Mouse (Mus musculus) hindbrain, embryonic 14.5 days (tissue): ENCODE measurements around the gene Gopc. TPM values are rescaled to one million over a fixed set of nuclear protein-coding genes. Genes with fewer than 3 reads are reported as not detected.
"Not testable (repeated sequence)": the region's sequence is repeated elsewhere in the genome, so short reads cannot be mapped to it uniquely, and the experiment has no call there.

Experiments used
- ATAC-seq: fragments of 200-750 bp; cut with Nextera tagmentation; 2 replicates; pipeline ENCODE4 v1.8.0; 2017; ENCODE audit warnings: moderate number of reproducible peaks, mild to moderate bottlenecking, moderate TSS enrichment, moderate library complexity; ENCODE audit not compliant: low FRiP score
- DNase-seq: peaks from one replicate; pipeline ENCODE4 v3.0.0-alpha.2; 2015; ENCODE audit warnings: low spot score
- H3K27ac ChIP-seq: fragments of 300-500 bp; sonication (generic); 2 replicates; pipeline ENCODE4 v1.5.1; 2014; ENCODE audit warnings: mild to moderate bottlenecking, moderate library complexity
- H3K27me3 ChIP-seq: fragments of 300-500 bp; sonication (generic); 2 replicates; pipeline ENCODE4 v1.6.1; 2014; ENCODE audit warnings: mild to moderate bottlenecking, low read length, mixed read lengths; ENCODE audit not compliant: control insufficient read depth, insufficient read depth
- H3K36me3 ChIP-seq: fragments of 300-500 bp; sonication (generic); replicated peaks from 2 replicates; pipeline ENCODE4 v1.6.1; 2014; ENCODE audit not compliant: control insufficient read depth, insufficient read depth
- H3K4me1 ChIP-seq: fragments of 300-500 bp; sonication (generic); replicated peaks from 2 replicates; pipeline ENCODE4 v1.6.1; 2014; ENCODE audit warnings: antibody characterized with exemption, low read length, mixed read lengths; ENCODE audit not compliant: control insufficient read depth, insufficient read depth
- H3K4me2 ChIP-seq: fragments of 300-500 bp; sonication (generic); replicated peaks from 2 replicates; pipeline ENCODE4 v1.6.1; 2014; ENCODE audit warnings: mild to moderate bottlenecking, moderate library complexity
- H3K4me3 ChIP-seq: fragments of 300-500 bp; sonication (generic); replicated peaks from 2 replicates; pipeline ENCODE4 v1.5.1; 2014; ENCODE audit warnings: mild to moderate bottlenecking, low read length
- H3K9ac ChIP-seq: fragments of 300-500 bp; sonication (generic); 2 replicates; pipeline ENCODE4 v1.6.1; 2014
- H3K9me3 ChIP-seq: fragments of 300-500 bp; sonication (generic); 2 replicates; pipeline ENCODE4 v1.6.1; 2016; ENCODE audit warnings: low read length; ENCODE audit not compliant: control insufficient read depth
- WGBS: fragments of 180-500 bp; shearing (Covaris S2); extraction: QIAGEN DNeasy Blood & Tissue Kit; methylation state at CpG from one replicate; pipeline ENCODE4 v1.1.7; 2014; 5-methylcytosine and 5-hydroxymethylcytosine counted together
- polyA plus RNA-seq: library from polyadenylated mRNA; unstranded; fragments of >200 nt; fragmentation: Nextera tagmentation; extraction: Ambion mirVana; gene quantifications from 2 replicates; pipeline ENCODE4 v1.2.1, GENCODE M21; 2014

Gene Gopc
- polyA plus RNA-seq, 1 experiment from 2014 or later: 26.1 TPM

- no peak for ATAC-seq
These were observed 5.5 kb downstream of the Gopc start for GRCm38 (mm10) chr10:52376422-52376821.

DNA sequence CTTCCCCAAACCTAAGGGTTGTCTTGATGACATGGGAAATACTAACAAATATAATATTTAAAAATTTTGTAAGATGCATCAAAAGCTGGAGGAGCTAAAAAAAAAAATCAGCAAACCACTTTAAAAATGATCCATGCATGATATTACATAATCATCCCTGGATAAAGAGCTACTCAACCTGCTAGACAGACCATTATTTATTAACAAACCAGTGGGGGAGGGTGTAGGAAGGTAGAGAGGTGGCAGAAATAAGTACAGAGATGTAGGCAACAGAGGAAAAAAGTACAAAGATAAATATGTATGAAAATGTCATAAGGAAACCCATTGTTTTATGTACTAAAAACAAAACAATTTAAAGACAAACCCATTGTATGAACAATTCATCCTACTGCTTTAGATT, 7.3 kb downstream of the Gopc start:
- DNase-seq: no peak
- peaks cover 20% of the 10 kb centered on the region for H3K4me1 ChIP-seq
- ATAC-seq: no peak
- no peaks in the 10 kb centered on the region for H3K36me3 ChIP-seq
- H3K27ac ChIP-seq: no peak overlapping the region
- no peaks in the 10 kb centered on the region for H3K27me3 ChIP-seq
- no peak overlapping the region for H3K4me3 ChIP-seq
- H3K4me2 ChIP-seq: no peak overlapping the region
- H3K9me3 ChIP-seq: no peaks in the 10 kb centered on the region
- H3K9ac ChIP-seq: no peak overlapping the region

More at GRCm38 (mm10) chr10:52376422-52376821, 5.5 kb downstream of the Gopc start:
- Histone ChIP-seq H3K4me3 (no peak overlapping the region), H3K9ac (no peak overlapping the region), H3K4me2 (no peak overlapping the region), H3K27ac (no peak overlapping the region), H3K9me3 (no peaks in the 10 kb centered on the region), H3K36me3 (no peaks in the 10 kb centered on the region), H3K4me1 (peaks cover 22% of the 10 kb centered on the region), H3K27me3 (no peaks in the 10 kb centered on the region)
- WGBS: 97% methylated on average over 2 of the region's 2 CpGs
- DNase-seq: no peak

DNA sequence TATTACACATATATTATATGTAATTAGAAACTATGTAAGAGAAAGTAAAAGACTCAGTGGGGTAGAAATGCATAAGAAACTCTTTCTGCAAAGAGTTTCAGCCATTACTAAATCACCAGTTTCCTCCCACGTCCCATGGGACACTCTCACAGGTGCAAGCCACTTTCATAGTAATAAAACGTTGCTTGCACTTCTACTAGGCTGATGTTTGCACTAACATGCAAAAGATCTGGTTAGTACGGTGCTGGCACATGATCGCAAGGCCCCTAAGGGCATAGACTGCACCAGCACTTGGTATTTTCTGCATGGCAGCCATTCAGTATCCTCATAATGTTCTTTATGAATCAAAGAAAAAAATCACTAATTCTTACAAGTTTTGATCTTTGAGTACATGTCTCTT, 8.1 kb downstream of the Gopc start:
- 79% methylated on average over 4 of the region's 4 CpGs for WGBS
- H3K9ac ChIP-seq: no peak overlapping the region
- no peak for ATAC-seq

DNA sequence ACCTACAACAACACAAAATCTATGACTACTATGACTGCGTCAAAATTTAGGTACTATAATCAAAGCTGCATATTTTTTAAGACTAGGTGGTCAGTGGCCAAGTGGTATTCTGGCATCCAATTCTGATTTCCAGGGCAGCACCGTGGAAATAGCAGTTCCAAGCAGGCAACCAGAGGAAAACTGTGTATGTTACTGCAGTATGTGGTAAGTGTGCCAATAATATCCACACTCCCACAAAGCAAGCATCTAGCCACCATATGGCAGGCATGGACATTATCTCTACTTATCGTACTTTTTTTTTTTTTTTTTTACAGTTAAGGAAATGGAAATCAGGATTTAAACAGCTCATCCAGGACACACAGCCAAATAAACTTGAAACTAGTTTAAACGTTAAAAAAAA, 13.5 kb downstream of the Gopc start:
- H3K36me3 ChIP-seq: no peaks in the 10 kb centered on the region
- H3K4me2 ChIP-seq: no peak overlapping the region
- H3K9ac ChIP-seq: no peak overlapping the region
- H3K27me3 ChIP-seq: no peaks in the 10 kb centered on the region
- 92% methylated on average over 4 of the region's 4 CpGs for WGBS
- no peak overlapping the region for H3K4me3 ChIP-seq
- H3K27ac ChIP-seq: no peak overlapping the region
- DNase-seq: no peak
- ATAC-seq: no peak
- no peaks in the 10 kb centered on the region for H3K4me1 ChIP-seq
- no peaks in the 10 kb centered on the region for H3K9me3 ChIP-seq

More for the DNA sequence above, 8.1 kb downstream of the Gopc start:
- H3K4me1 ChIP-seq: peaks cover 12% of the 10 kb centered on the region
- no peak for DNase-seq
- no peak overlapping the region for H3K4me3 ChIP-seq
- no peak overlapping the region for H3K27ac ChIP-seq
- H3K9me3 ChIP-seq: no peaks in the 10 kb centered on the region
- H3K4me2 ChIP-seq: no peak overlapping the region
- H3K36me3 ChIP-seq: no peaks in the 10 kb centered on the region
- H3K27me3 ChIP-seq: no peaks in the 10 kb centered on the region

GRCm38 (mm10) chr10:52360862-52361609, 20.9 kb downstream of the Gopc start:
- 88% methylated on average over 9 of the region's 9 CpGs for WGBS
- ATAC-seq: no peak
- DNase-seq: no peak

DNA sequence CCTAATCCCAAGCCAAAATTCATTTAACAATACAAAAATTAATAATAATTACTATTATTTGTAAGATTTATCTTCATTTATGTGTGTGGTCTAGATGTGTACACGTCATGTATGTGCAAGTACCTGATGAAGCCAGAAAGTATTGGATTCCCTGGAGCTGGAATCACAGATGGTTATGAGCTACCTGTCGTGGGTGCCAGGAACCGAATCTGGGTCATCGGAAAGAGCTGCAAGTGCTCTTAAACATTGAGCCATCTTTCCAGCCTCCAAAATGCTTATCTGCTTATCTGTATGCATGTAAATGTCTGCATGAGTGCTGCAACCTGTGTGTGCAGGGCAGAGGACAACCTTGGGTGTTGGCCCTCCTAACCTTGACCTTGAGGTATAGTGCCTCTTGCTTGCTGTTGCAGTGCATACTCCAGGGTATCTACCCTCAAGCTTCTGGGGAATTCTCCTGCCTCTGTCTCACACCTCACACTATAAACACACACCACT, 21.6 kb downstream of the Gopc start:
- no peak overlapping the region for H3K4me3 ChIP-seq
- H3K4me1 ChIP-seq: no peaks in the 10 kb centered on the region
- H3K27ac ChIP-seq: no peak overlapping the region
- H3K36me3 ChIP-seq: peaks cover 9% of the 10 kb centered on the region; the same call in 1 of the 2 replicates
- no peaks in the 10 kb centered on the region for H3K27me3 ChIP-seq
- WGBS: 97% methylated on average over 4 of the region's 4 CpGs
- DNase-seq: no peak
- no peak overlapping the region for H3K4me2 ChIP-seq
- no peak overlapping the region for H3K9ac ChIP-seq
- no peak for ATAC-seq
- no peaks in the 10 kb centered on the region for H3K9me3 ChIP-seq

More at GRCm38 (mm10) chr10:52360862-52361609, 20.9 kb downstream of the Gopc start:
- Histone ChIP-seq H3K4me2 (no peak overlapping the region), H3K27me3 (no peaks in the 10 kb centered on the region), H3K9me3 (no peaks in the 10 kb centered on the region), H3K27ac (no peak overlapping the region), H3K9ac (no peak overlapping the region), H3K36me3 (peaks cover 9% of the 10 kb centered on the region; the same call in 1 of the 2 replicates), H3K4me1 (no peaks in the 10 kb centered on the region), H3K4me3 (no peak overlapping the region)

DNA sequence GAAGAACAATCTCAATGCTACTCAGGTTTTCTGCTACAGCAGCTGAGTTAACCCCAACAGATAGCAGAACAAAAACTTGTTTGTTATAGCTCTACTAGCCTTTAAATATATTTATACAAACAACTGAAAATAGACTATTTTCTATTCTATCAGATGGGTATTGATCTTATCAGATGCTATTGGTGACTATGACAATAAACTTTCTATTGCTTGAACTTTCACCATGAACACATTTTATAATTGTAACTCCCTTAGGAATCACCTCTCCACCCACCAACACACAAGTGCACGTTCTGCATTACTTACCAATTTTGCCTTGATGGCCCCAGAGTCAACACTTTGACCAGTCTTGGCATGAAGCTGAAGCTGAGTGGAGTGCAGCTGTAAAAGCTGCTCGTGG, 23.5 kb downstream of the Gopc start, which contains the start of gene Gm26741:
Gene Gm26741 (plus strand): TSS at position 301 of the 400 bp plus-strand sequence.
- no peak within 1 kb of the TSS for H3K9ac ChIP-seq
- DNase-seq: no peak
- WGBS: 97% methylated on average over 2 of the region's 2 CpGs
- H3K4me2 ChIP-seq: no peak within 1 kb of the TSS
- no peaks in the 10 kb centered on the region for H3K9me3 ChIP-seq
- H3K27ac ChIP-seq: no peak within 1 kb of the TSS
- no peak for ATAC-seq
- H3K36me3 ChIP-seq: peaks cover 17% of the 10 kb centered on the region; the same call in 1 of the 2 replicates
- H3K4me3 ChIP-seq: no peak within 1 kb of the TSS
- no peaks in the 10 kb centered on the region for H3K4me1 ChIP-seq
- H3K27me3 ChIP-seq: no peaks in the 10 kb centered on the region

DNA sequence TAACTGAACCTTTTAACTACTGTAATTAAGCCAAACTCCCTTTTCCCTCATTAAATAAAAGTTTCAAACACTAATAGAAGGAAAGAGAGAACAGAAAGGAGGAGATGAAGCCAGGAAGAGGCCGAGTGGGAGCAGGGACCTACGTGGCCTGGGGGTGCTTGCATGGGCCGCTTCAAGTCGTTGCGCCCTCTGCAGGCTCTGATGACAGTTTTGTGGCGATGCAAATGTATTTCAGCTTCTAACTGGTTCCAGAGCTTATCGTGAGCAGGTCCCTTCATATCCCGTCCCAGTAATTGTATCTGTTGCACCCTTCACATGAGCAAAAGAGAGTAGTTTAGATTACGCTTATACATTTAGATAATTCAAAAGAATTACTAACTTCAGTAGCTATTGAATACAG, 28.7 kb downstream of the Gopc start:
- DNase-seq (no peak), ATAC-seq (no peak)
- Histone ChIP-seq H3K9me3 (no peaks in the 10 kb centered on the region), H3K27ac (no peak overlapping the region), H3K36me3 (peaks cover 57% of the 10 kb centered on the region), H3K4me2 (no peak overlapping the region), H3K9ac (no peak overlapping the region), H3K4me3 (no peak overlapping the region), H3K27me3 (no peaks in the 10 kb centered on the region), H3K4me1 (no peaks in the 10 kb centered on the region)
- 74% methylated on average over 9 of the region's 9 CpGs for WGBS

- H3K4me1 ChIP-seq, H3K9ac ChIP-seq, H3K4me3 ChIP-seq, H3K27ac ChIP-seq, ATAC-seq, H3K9me3 ChIP-seq, H3K4me2 ChIP-seq, H3K27me3 ChIP-seq, DNase-seq: not testable (repeated sequence)
- H3K36me3 ChIP-seq: peaks cover 80% of the 10 kb centered on the region
- 97% methylated on average over 4 of the region's 4 CpGs for WGBS
These were observed 38.6 kb downstream of the Gopc start for GRCm38 (mm10) chr10:52343324-52343723.
